Mouse (Mus musculus) stomach, postnatal 0 days (tissue): ENCODE measurements around the gene Mab21l2.

Source experiments
- CTCF ChIP-seq: IDR thresholded peaks from 2 replicates; pipeline ENCODE4 v1.5.1; 2016; ENCODE audit warnings: antibody characterized with exemption, low read depth, mild to moderate bottlenecking, moderate library complexity
- EP300 ChIP-seq: optimal IDR thresholded peaks from 2 replicates; pipeline ENCODE3; 2016; ENCODE audit warnings: antibody characterized with exemption

- TF ChIP-seq CTCF (no peak), EP300 (no peak)
These were observed 23.1 kb upstream of the Mab21l2 start for GRCm38 (mm10) chr3:86571518-86571917.
